Mouse (Mus musculus): ENCODE data around the gene Rps8.

GRCm38 (mm10) chr4:117190660-117191059 is 34.6 kb upstream of the Rps8 start:
- no peak for TF ChIP-seq POLR2A (IDR thresholded peaks at IDR 0.05; ENCODE audit: low read depth, low read length)
- no peak for TF ChIP-seq CTCF (IDR thresholded peaks at IDR 0.05; ENCODE audit: extremely low read depth, insufficient read depth, insufficient read length, insufficient replicate concordance)
